In genomic region chr17:86905297-86906135, GRCm38 (mm10) we compare ENCODE assay signal across 8 mouse cellular contexts. TPM values are rescaled to one million over a fixed set of nuclear protein-coding genes. Genes with fewer than 3 reads are reported as not detected.
DNase-seq lines count a peak whose midpoint lies in the region; ATAC-seq lines count a peak whose summit lies in the region.

No protein-coding gene starts in this region.

- H3K4me2 ChIP-seq in forebrain, embryonic 11.5 days (ENCODE audit: low read depth, low read length, severe bottlenecking) = peak overlapping the region; percentile 32; the same call in 1 of the 2 replicates
- H3K4me2 ChIP-seq in lung, embryonic 15.5 days = no peak overlapping the region; the same call in 1 of the 2 replicates

- H3K27ac ChIP-seq in forebrain, embryonic 11.5 days (ENCODE audit: low read depth, low read length) = no peak overlapping the region
- H3K27ac ChIP-seq in lung, embryonic 15.5 days = peak overlapping the region; percentile 45

- intact Hi-C loops in heart, postnatal 36 days (cut with DNase I) = loop anchor here (1.0 to 5.0 kb wide), 6 partner anchors 93 to 743 kb away; partner anchors contain the start of gene Epas1

- peak; percentile 28 for ATAC-seq in forebrain, embryonic 11.5 days (replicated peaks; ENCODE audit: low FRiP score)
- ATAC-seq in lung, embryonic 15.5 days (ENCODE audit: borderline replicate concordance, extremely low read depth, low FRiP score, low TSS enrichment) = peak; percentile 55; the same call in 1 of the 2 replicates

- 26% methylated on average over 19 of the region's 19 CpGs for WGBS in forebrain, embryonic 11.5 days
- 17% methylated on average over 19 of the region's 19 CpGs for WGBS in lung, embryonic 15.5 days

- DNase-seq in 416B (ENCODE audit: low read depth) = peak; percentile 20
- DNase-seq in brain, adult 2 months (ENCODE audit: low read depth, low spot score) = peak; percentile 70
- peak; percentile 76 for DNase-seq in forebrain, embryonic 11.5 days (ENCODE audit: low spot score)
- DNase-seq in heart, postnatal 36 days = peak; percentile 52 to 54
- DNase-seq in layer of hippocampus, adult 18-20 months (ENCODE audit: low spot score in 2 of 2) = peak; percentile 24 to 55
- peak; percentile 79 for DNase-seq in retina, embryonic 14.5 days (ENCODE audit: low spot score)
- no peak for DNase-seq in yolk sac, embryonic 10.5 days (ENCODE audit: low spot score)

- H3K4me3 ChIP-seq in forebrain, embryonic 11.5 days (ENCODE audit: low read depth, low read length) = no peak overlapping the region
- H3K4me3 ChIP-seq in lung, embryonic 15.5 days = no peak overlapping the region

- H3K27me3 ChIP-seq in forebrain, embryonic 11.5 days (ENCODE audit: control insufficient read depth, insufficient read depth, low read length) = no peaks in the 10 kb centered on the region
- H3K27me3 ChIP-seq in lung, embryonic 15.5 days = no peaks in the 10 kb centered on the region; the same call in 1 of the 2 replicates

- H3K9me3 ChIP-seq in forebrain, embryonic 11.5 days (ENCODE audit: control insufficient read depth, low read length) = no peaks in the 10 kb centered on the region
- no peaks in the 10 kb centered on the region for H3K9me3 ChIP-seq in lung, embryonic 15.5 days

- H3K9ac ChIP-seq in forebrain, embryonic 11.5 days (ENCODE audit: low read length) = peak overlapping the region; percentile 5; the same call in 1 of the 2 replicates
- peak overlapping the region; percentile 6; the same call in 1 of the 2 replicates for H3K9ac ChIP-seq in lung, embryonic 15.5 days

- no peaks in the 10 kb centered on the region for H3K36me3 ChIP-seq in forebrain, embryonic 11.5 days (ENCODE audit: control insufficient read depth, insufficient read depth, low read length)
- no peaks in the 10 kb centered on the region for H3K36me3 ChIP-seq in lung, embryonic 15.5 days

- peaks cover 2% of the 10 kb centered on the region; the same call in 1 of the 2 replicates for H3K4me1 ChIP-seq in forebrain, embryonic 11.5 days (replicated peaks; ENCODE audit: control insufficient read depth, insufficient read depth, low read length)
- H3K4me1 ChIP-seq in lung, embryonic 15.5 days = peaks cover 13% of the 10 kb centered on the region

RNA-seq across cellular contexts. Expression of gene Tmem247, which starts 11.6 kb away (rescaled TPM):
- polyA plus RNA-seq in forebrain, embryonic 11.5 days (2014; fragmentation: Nextera tagmentation; extraction: Ambion mirVana) = not detected in 2 replicates
- not detected for total RNA-seq in heart, postnatal 36 days (2021)
- total RNA-seq in layer of hippocampus, adult 18-20 months (2021) = not detected
- polyA plus RNA-seq in lung, embryonic 15.5 days (2015; fragmentation: Nextera tagmentation; extraction: Ambion mirVana) = not detected in 2 replicates

RNA-seq across cellular contexts. Expression of gene Atp6v1e2, which starts 42.2 kb away (rescaled TPM):
- polyA plus RNA-seq in forebrain, embryonic 11.5 days (2014; fragmentation: Nextera tagmentation; extraction: Ambion mirVana) = not detected in 2 replicates
- not detected for total RNA-seq in heart, postnatal 36 days (2021)
- not detected for total RNA-seq in layer of hippocampus, adult 18-20 months (2021)
- 0.21 TPM in 1 of 2 replicates, not detected in the other for polyA plus RNA-seq in lung, embryonic 15.5 days (2015; fragmentation: Nextera tagmentation; extraction: Ambion mirVana)

RNA-seq across cellular contexts. Expression of gene Rhoq, which starts 57.4 kb away (rescaled TPM):
- polyA plus RNA-seq in forebrain, embryonic 11.5 days (2014; fragmentation: Nextera tagmentation; extraction: Ambion mirVana) = 11.5 TPM in 2 replicates
- total RNA-seq in heart, postnatal 36 days (2021) = 100 to 1,000 TPM; 144 to 146 TPM
- 10 to 100 TPM; 39.0 to 48.0 TPM for total RNA-seq in layer of hippocampus, adult 18-20 months (2021)
- polyA plus RNA-seq in lung, embryonic 15.5 days (2015; fragmentation: Nextera tagmentation; extraction: Ambion mirVana) = 12.1 and 13.0 TPM in 2 replicates
